ENCODE assay signal across 7 mouse cellular contexts in genomic region chr6:120038366-120039255, GRCm38 (mm10). TPM values are rescaled to one million over a fixed set of nuclear protein-coding genes. Genes with fewer than 3 reads are reported as not detected.
DNase-seq lines count a peak whose midpoint lies in the region; ATAC-seq lines count a peak whose summit lies in the region.

TSS of gene Wnk1 (minus strand) at chr6:120038672.

- H3K27me3 ChIP-seq in embryonic facial prominence, embryonic 11.5 days (ENCODE audit: control insufficient read depth, insufficient read depth, low read length), result no peaks in the 10 kb centered on the region
- no peaks in the 10 kb centered on the region for H3K27me3 ChIP-seq in limb, embryonic 10.5 days (ENCODE audit: low read depth, poor library complexity, severe bottlenecking)
- no peaks in the 10 kb centered on the region; the same call in 1 of the 2 replicates for H3K27me3 ChIP-seq in midbrain, embryonic 13.5 days

- H3K27ac ChIP-seq in embryonic facial prominence, embryonic 11.5 days (replicated peaks; ENCODE audit: low read depth, low read length), result peak within 1 kb of the TSS; percentile 97
- peak within 1 kb of the TSS; percentile 95 for H3K27ac ChIP-seq in limb, embryonic 10.5 days
- peak within 1 kb of the TSS; percentile 98 for H3K27ac ChIP-seq in midbrain, embryonic 13.5 days

- peak within 1 kb of the TSS; percentile 89 for H3K4me3 ChIP-seq in embryonic facial prominence, embryonic 11.5 days (ENCODE audit: low read depth, low read length)
- peak within 1 kb of the TSS; percentile 95 for H3K4me3 ChIP-seq in limb, embryonic 10.5 days
- H3K4me3 ChIP-seq in midbrain, embryonic 13.5 days (replicated peaks), result peak within 1 kb of the TSS; percentile 94

- no peaks in the 10 kb centered on the region for H3K9me3 ChIP-seq in embryonic facial prominence, embryonic 11.5 days (replicated peaks; ENCODE audit: control insufficient read depth, low read length)
- no peaks in the 10 kb centered on the region for H3K9me3 ChIP-seq in limb, embryonic 10.5 days (replicated peaks)
- no peaks in the 10 kb centered on the region for H3K9me3 ChIP-seq in midbrain, embryonic 13.5 days

- under 1% methylated on average over 51 of the region's 59 CpGs for WGBS in embryonic facial prominence, embryonic 11.5 days
- WGBS in limb, embryonic 10.5 days, result under 1% methylated on average over 56 of the region's 59 CpGs
- WGBS in midbrain, embryonic 13.5 days, result under 1% methylated on average over 54 of the region's 59 CpGs

- peak; percentile 98 for DNase-seq in adrenal gland, postnatal 14 days
- peak; percentile 99 for DNase-seq in embryonic facial prominence, embryonic 11.5 days (ENCODE audit: low spot score)
- DNase-seq in kidney, adult 11 months, result peak; percentile 98
- DNase-seq in limb, embryonic 10.5 days (ENCODE audit: low spot score), result peak; percentile 99
- peak; percentile 98 for DNase-seq in spleen, adult 12 weeks (ENCODE audit: low spot score)

- ATAC-seq in embryonic facial prominence, embryonic 11.5 days (replicated peaks; ENCODE audit: insufficient number of reproducible peaks, low FRiP score, low TSS enrichment, low read depth), result peak; percentile 90
- peak; percentile 74 for ATAC-seq in granulocyte monocyte progenitor cell, adult 5-6 weeks (replicated peaks; ENCODE audit: poor library complexity, severe bottlenecking)
- ATAC-seq in midbrain, embryonic 13.5 days, result peak; percentile 94

- no peaks in the 10 kb centered on the region for H3K36me3 ChIP-seq in embryonic facial prominence, embryonic 11.5 days (replicated peaks; ENCODE audit: control insufficient read depth, insufficient read depth, low read depth, low read length)
- peaks cover 11% of the 10 kb centered on the region for H3K36me3 ChIP-seq in limb, embryonic 10.5 days
- no peaks in the 10 kb centered on the region for H3K36me3 ChIP-seq in midbrain, embryonic 13.5 days

- H3K4me2 ChIP-seq in embryonic facial prominence, embryonic 11.5 days (ENCODE audit: low read depth, low read length), result peak within 1 kb of the TSS; percentile 90
- H3K4me2 ChIP-seq in midbrain, embryonic 13.5 days (replicated peaks), result peak within 1 kb of the TSS; percentile 88

- H3K4me1 ChIP-seq in embryonic facial prominence, embryonic 11.5 days (ENCODE audit: control insufficient read depth, insufficient read depth, low read length), result no peaks in the 10 kb centered on the region
- peaks cover 16% of the 10 kb centered on the region for H3K4me1 ChIP-seq in limb, embryonic 10.5 days
- H3K4me1 ChIP-seq in midbrain, embryonic 13.5 days (replicated peaks), result peaks cover 26% of the 10 kb centered on the region

- H3K9ac ChIP-seq in embryonic facial prominence, embryonic 11.5 days (replicated peaks; ENCODE audit: low read length), result peak within 1 kb of the TSS; percentile 89
- H3K9ac ChIP-seq in midbrain, embryonic 13.5 days (replicated peaks), result peak within 1 kb of the TSS; percentile 92

RNA-seq across cellular contexts. Expression of gene Wnk1, which starts in this region (rescaled TPM):
- 183 and 192 TPM in 2 replicates for total RNA-seq in adrenal gland, postnatal 14 days (2021)
- 52.6 and 63.6 TPM in 2 replicates for polyA plus RNA-seq in embryonic facial prominence, embryonic 11.5 days (2014; fragmentation: Nextera tagmentation; extraction: Ambion mirVana)
- total RNA-seq in granulocyte monocyte progenitor cell, adult 5-6 weeks (2014; fragmentation: Nextera tagmentation), result 245 and 250 TPM in 2 replicates
- total RNA-seq in granulocyte monocyte progenitor cell, adult 5-6 weeks (2017), result 163 and 168 TPM in 2 replicates
- polyA plus RNA-seq in limb, embryonic 10.5 days (2016; fragmentation: Nextera tagmentation; extraction: Ambion mirVana), result 40.5 and 43.9 TPM in 2 replicates
- polyA plus RNA-seq in midbrain, embryonic 13.5 days (2015; fragmentation: Nextera tagmentation; extraction: Ambion mirVana), result 57.9 and 58.3 TPM in 2 replicates

Comparison
In these comparisons a context has a peak if more than half of its experiments do, and no peak if none do; other contexts are left out.
1. Peak in every context shown above with its lines: DNase-seq, ATAC-seq, H3K4me3 ChIP-seq and H3K27ac ChIP-seq.